Mouse (Mus musculus) CD4-positive naive resting alpha-beta T cell, adult 57 days (primary cell): Measurements from ENCODE around the gene Brd3. TPM values are rescaled to one million over a fixed set of nuclear protein-coding genes. Genes with fewer than 3 reads are reported as not detected.

Experiments used
- total RNA-seq: library from RNA; stranded (reverse); gene quantifications from one replicate; pipeline ENCODE4 v1.2.4, GENCODE M21; 2023

Brd3 gene
- total RNA-seq, result 36.6 TPM

DNA sequence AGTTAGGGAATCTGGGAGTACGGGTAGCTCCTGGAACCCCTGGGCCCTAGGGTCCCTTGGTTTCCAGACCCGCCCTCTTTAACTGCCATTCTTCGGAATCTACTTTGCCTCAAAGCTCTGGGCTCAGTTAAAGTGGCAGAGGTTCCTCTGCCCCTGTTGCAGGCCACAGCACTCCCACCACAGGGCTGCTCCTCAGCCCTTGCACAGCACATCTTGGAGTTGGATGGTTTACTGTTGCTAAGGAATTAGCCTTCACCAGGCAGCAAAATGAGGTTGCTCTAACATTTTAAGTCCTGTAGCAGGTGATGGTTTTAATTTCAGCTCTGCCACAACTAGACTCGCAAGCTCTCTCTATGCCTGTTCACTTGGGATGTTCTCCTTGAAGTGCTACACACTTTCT is at the start of gene Brd3:
Brd3 (minus strand) TSS at position 101 of the 400 bp plus-strand sequence.

DNA sequence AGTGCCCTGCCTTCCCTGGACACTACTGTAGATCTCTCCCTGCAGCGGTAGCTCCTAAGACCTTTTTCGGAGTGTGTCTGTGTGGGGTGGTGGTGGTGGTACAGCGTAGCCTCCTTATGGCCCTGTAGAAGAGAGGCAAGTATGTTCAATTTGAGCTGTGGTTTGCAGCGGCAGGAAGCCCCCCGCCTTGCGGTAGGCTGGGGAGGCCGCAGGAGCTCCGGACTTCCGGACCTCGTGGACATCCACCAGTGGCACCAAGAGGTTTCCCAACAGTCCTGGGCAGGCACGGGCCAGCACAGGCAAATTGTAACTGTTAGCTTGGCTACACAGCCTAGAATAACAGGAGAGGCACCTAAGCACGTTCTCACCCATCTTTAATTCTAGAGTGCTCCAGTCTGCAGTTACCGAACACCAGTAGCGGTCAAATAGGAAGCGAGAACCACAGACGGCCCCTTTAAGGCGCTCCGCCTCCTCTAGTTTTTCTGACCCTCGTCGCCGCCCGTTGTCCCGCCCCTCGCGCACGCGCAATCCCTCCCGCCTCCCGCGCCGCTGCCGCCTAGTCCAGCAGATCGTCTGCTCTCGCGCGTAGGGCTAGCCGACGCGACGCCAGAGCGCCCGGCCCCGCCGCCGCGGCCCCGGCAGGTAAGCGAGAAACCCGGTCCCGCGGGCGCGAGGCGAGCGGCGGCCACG is 7.3 kb upstream of the Brd3 start, which contains the start of gene Wdr5:
Wdr5 (plus strand) TSS at position 519 of the 690 bp plus-strand sequence.

DNA sequence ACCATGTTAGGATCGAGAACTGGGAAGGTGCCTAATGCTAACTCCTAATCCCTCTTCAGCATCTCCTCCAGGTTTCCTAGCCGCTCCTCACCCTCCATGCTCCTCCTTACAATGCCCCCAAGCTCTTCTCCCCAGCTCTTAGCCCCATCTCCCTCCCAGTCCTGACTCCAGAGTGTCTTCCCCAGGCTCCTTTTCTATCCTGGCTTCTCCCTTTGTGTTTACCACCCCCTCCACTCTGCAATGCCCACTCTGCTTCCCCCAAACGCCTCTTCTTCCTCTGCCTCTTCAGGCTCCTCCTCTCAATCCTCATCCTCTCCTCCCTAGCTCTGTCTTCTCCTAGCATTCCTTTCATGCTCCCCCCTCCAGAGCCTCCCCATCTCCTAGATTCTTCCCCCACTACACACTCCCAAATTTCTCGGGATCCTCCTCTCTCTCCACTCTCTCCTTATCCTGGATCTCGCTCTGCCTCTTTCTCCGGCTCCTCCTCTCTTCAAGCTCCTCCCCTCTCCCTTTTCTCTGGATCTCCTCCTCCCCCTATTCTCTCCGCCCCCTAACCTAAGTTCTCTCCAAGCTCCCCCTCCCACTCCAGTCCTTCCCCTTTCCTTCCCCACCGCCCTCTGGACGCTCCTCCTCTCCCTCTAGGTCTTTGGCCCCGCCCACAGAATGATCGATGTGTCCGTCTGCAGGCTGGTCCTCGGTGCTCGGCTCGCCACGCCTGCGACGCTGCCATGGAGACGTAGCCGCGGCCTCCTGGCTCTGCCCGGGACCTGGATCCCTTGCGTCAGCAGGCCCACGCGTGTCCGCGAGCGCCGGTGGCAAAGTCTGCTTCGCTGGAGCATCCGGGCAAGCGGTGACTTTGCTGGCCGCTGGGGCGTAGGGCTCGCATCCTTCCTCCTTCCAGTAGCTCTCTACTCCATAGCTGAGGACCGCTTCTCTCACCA is 65.4 kb downstream of the Brd3 start, which contains the start of gene Brd3os:
Brd3os (plus strand) TSS at position 558 of the 941 bp plus-strand sequence.

DNA sequence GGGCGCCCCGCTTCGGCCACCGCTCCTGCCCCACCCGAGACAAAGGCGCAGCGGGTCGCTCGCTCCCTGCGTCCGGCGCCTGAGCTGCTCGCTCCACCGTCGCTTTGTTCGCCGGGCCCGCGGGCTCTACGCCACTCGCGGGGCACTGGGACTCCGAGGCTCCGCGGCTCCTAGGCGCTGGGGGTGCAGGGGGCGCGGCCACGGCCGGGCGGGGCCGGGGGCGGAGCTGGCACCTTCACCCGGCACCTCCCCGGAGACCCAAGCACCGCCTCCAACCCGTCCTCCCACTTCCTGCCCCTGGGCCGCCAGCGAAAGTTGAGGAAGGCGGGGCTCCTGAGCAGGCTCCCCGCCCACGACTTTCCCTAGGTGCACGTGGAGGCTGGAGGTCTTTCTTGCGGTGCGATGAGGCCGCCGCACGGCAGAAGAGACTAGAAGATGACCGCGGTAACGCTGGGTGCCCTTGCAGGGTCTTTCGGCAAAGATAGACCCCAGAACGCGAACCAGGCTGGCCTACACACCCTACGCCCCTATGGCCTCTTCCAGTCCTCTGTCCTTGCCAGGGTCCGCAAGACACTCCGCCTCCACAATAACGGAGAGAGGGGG is 80.5 kb downstream of the Brd3 start, which contains the start of gene Vav2:
Vav2 (minus strand) TSS at position 179 of the 603 bp plus-strand sequence.

Other genes starting within 250 kb of the Brd3 start
- 17.8 TPM for gene Vav2, start 80.6 kb downstream of the Brd3 start, total RNA-seq
- not detected for gene Brd3os, start 65.3 kb downstream of the Brd3 start, total RNA-seq
- gene Wdr5, start 7.5 kb upstream of the Brd3 start, total RNA-seq, result 42.1 TPM
- 11.0 TPM for gene Rxra, start 168.8 kb upstream of the Brd3 start, total RNA-seq